Mouse (Mus musculus) G1E (cell line): ENCODE data around the gene Pop5. TPM values are rescaled to one million over a fixed set of nuclear protein-coding genes. Genes with fewer than 3 reads are reported as not detected.

Experiments
- ATAC-seq: 2 replicates; pipeline ENCODE4 v1.8.0; 2016; ENCODE audit warnings: mild to moderate bottlenecking; ENCODE audit not compliant: insufficient number of reproducible peaks, poor library complexity, low FRiP score, severe bottlenecking; ENCODE audit errors: extremely low read depth
- DNase-seq: peaks from one replicate; pipeline ENCODE4 v3.0.0; 2012; ENCODE audit warnings: low spot score
- H3K27me3 ChIP-seq: 2 replicates; pipeline ENCODE4 v1.6.1; 2012; ENCODE audit warnings: mild to moderate bottlenecking, low read length, inconsistent platforms; ENCODE audit not compliant: insufficient read depth
- H3K36me3 ChIP-seq: replicated peaks from 2 replicates; pipeline ENCODE3; 2012; ENCODE audit warnings: mild to moderate bottlenecking, inconsistent platforms
- H3K4me1 ChIP-seq: 2 replicates; pipeline ENCODE4 v1.6.1; 2012; ENCODE audit warnings: low read depth, low read length, inconsistent platforms, mixed read lengths; ENCODE audit not compliant: insufficient read depth
- H3K4me3 ChIP-seq: 2 replicates; pipeline ENCODE4 v1.5.1; 2012; ENCODE audit warnings: low read depth, mild to moderate bottlenecking, inconsistent platforms, low read length, moderate library complexity, mixed read lengths
- H3K9me3 ChIP-seq: replicated peaks from 2 replicates; pipeline ENCODE4 v1.6.1; 2012; ENCODE audit warnings: inconsistent platforms
- CTCF ChIP-seq: IDR thresholded peaks from 2 replicates; pipeline ENCODE4 v1.5.1; 2012; ENCODE audit warnings: low read depth, low read length, inconsistent platforms, mixed read lengths
- GATA1 ChIP-seq: IDR thresholded peaks from 2 replicates; pipeline ENCODE4 v1.6.1; 2012; ENCODE audit warnings: borderline replicate concordance, low read length, inconsistent platforms, mixed read lengths
- GATA2 ChIP-seq: IDR thresholded peaks from 2 replicates; pipeline ENCODE4 v1.6.1; 2012; ENCODE audit warnings: low read depth, low read length, inconsistent platforms, borderline replicate concordance
- POLR2AphosphoS5 ChIP-seq: IDR thresholded peaks from 2 replicates; pipeline ENCODE4 v1.6.1; 2012; ENCODE audit warnings: low read depth, low read length, inconsistent platforms; ENCODE audit not compliant: insufficient replicate concordance
- TAL1 ChIP-seq: conservative IDR thresholded peaks from 2 replicates; pipeline ENCODE4 v1.6.1; 2012; ENCODE audit warnings: low read depth, low read length, inconsistent platforms, mixed read lengths
- polyA plus RNA-seq: library from polyadenylated mRNA; stranded (reverse); fragments of >175 nt; gene quantifications from 2 replicates; pipeline ENCODE4 v1.2.3, GENCODE M21; 2012
- total RNA-seq, 2 experiments: library from RNA; stranded (forward) in 1 of 2; stranded (reverse) in 1 of 2; fragments of 200-1000 nt in 1 of 2; fragments of >200 nt in 1 of 2; fragmentation: Nextera tagmentation in 1 of 2; gene quantifications; 2 replicates each; pipeline ENCODE4 v1.2.3; 2014 to 2017

Pop5 gene
- total and polyA plus RNA-seq, 3 experiments: 18.6 to 61.2 (median 24.2) TPM

DNA sequence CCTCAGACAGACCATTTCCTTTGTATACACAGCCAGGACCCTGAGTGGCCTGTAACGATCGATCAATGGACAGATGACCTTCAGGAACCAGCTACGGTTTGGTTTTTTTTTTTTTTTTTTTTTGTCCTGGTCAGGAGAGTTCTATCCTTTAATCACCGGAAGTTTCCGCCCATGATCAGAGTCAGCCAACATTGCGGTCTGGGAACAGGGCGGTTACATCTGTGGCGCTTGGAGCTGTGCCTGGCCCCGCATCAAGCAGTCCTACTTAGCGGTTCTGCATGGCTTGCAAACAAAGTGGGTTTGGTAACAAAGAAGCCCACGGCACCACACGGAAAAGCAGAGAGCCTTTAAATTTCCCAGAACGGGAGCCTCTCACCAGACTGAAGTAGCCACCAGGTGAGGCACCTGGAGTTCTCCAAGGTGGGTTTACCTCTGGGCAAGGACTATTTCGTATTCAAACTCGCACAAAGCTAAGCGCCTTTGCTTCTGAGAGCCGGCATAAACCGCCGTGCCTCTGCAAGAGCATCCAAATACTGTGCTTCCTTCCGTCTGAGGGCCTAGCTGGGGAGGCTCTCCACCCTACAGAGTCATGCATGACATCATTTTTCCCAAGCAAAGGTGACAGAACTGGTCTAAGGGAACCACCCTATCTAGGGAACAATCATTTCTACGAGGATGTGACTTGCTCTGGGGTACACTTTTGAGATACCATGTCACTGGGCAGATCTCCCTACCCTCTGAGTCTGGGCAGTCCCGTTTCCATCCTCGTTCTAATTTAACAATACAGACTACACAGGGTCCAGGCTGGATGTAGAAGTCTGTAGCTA, 31.7 kb upstream of the Pop5 start:
- TF ChIP-seq GATA1: no peak
- TF ChIP-seq CTCF: no peak
- no peak for TF ChIP-seq POLR2AphosphoS5
- TF ChIP-seq GATA2: no peak
- TF ChIP-seq TAL1: no peak
- no peak for ATAC-seq
- H3K4me3 ChIP-seq: no peak overlapping the region
- no peak for DNase-seq
- no peaks in the 10 kb centered on the region for H3K4me1 ChIP-seq
- peaks cover 18% of the 10 kb centered on the region for H3K27me3 ChIP-seq
- H3K9me3 ChIP-seq: no peaks in the 10 kb centered on the region
- H3K36me3 ChIP-seq: no peaks in the 10 kb centered on the region

DNA sequence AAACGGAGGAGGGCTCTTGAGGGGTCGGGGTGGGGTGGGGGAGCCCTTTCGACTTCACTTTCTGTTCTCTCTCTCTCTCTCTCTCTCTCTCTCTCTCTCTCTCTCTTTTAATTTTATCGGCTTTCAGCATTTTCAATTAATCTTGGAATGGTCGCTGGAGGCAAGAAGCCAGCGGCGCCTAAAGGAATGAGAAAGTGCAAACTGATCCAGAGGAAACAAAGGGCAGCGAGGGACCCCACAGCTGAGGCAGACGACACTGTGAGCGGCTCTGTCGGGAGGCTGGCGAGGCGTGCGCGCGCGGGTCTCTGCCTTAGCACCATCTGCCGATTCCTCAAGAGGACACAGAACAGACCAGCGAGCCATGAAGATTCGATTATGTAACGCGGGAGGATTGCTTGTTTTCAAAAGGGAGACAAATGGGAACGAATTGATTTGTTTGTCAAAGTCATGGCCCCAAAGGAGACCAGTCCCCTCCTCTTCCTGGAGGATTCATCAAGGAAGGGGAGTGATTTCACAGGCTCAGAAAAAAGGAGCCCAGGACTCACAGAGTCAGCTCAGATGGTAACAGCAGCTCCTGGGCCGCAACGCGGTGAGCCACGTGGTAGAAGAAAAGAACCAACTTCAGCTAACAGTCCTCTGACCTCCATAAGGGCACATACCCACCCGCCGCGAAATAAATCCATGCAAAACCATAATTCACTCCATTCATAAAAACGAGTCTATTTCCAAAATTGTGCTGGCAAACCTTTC, 30.9 kb upstream of the Pop5 start:
- TF ChIP-seq CTCF (no peak), TAL1 (no peak), POLR2AphosphoS5 (no peak), GATA1 (no peak), GATA2 (no peak)
- DNase-seq: no peak
- Histone ChIP-seq H3K27me3 (peaks cover 18% of the 10 kb centered on the region), H3K9me3 (no peaks in the 10 kb centered on the region), H3K4me1 (no peaks in the 10 kb centered on the region), H3K36me3 (no peaks in the 10 kb centered on the region), H3K4me3 (no peak overlapping the region)
- ATAC-seq: no peak

- Histone ChIP-seq H3K9me3 (no peaks in the 10 kb centered on the region), H3K4me1 (no peaks in the 10 kb centered on the region), H3K36me3 (no peaks in the 10 kb centered on the region), H3K4me3 (no peak overlapping the region), H3K27me3 (peaks cover 14% of the 10 kb centered on the region)
- no peak for TF ChIP-seq TAL1
- no peak for TF ChIP-seq CTCF
- no peak for TF ChIP-seq GATA2
- no peak for TF ChIP-seq GATA1
- TF ChIP-seq POLR2AphosphoS5: no peak
- DNase-seq: no peak
- ATAC-seq: no peak
These were observed 28.4 kb upstream of the Pop5 start for GRCm38 (mm10) chr5:115207244-115207643.

- peaks cover 16% of the 10 kb centered on the region for H3K27me3 ChIP-seq
- DNase-seq (no peak), ATAC-seq (no peak)
- no peak overlapping the region for H3K4me3 ChIP-seq
- no peaks in the 10 kb centered on the region for H3K4me1 ChIP-seq
- H3K9me3 ChIP-seq: no peaks in the 10 kb centered on the region
- no peak for TF ChIP-seq GATA1
- no peak for TF ChIP-seq CTCF
- TF ChIP-seq POLR2AphosphoS5: no peak
- no peak for TF ChIP-seq GATA2
- TF ChIP-seq TAL1: no peak
- no peaks in the 10 kb centered on the region for H3K36me3 ChIP-seq
These were observed 27.7 kb upstream of the Pop5 start for GRCm38 (mm10) chr5:115207892-115208291.

DNA sequence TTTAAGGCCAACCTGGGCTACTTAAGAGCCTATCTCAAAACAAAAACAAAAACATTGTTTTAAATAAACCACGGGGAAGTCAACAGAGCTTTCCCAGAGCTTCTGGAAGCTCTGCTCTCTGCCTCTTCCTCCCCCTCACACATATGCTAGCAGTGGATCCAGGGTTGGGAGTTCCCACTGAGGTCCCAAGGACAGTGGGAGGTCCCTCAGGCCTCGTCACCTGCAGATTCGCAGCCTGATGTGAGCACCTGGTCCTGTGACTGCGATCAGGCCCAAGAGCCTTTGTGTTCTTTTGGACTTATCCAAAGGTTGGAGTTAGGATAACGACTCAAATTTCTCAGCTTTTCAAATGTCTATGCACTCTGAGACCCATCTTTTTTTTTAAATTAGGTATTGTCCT, 27.0 kb upstream of the Pop5 start:
- H3K36me3 ChIP-seq: no peaks in the 10 kb centered on the region
- ATAC-seq (no peak), DNase-seq (no peak)
- H3K4me3 ChIP-seq: no peak overlapping the region
- peaks cover 17% of the 10 kb centered on the region for H3K27me3 ChIP-seq
- H3K4me1 ChIP-seq: no peaks in the 10 kb centered on the region
- no peak for TF ChIP-seq TAL1
- TF ChIP-seq GATA1: no peak
- no peak for TF ChIP-seq CTCF
- no peak for TF ChIP-seq POLR2AphosphoS5
- no peak for TF ChIP-seq GATA2
- no peaks in the 10 kb centered on the region for H3K9me3 ChIP-seq

GRCm38 (mm10) chr5:115210380-115210779, 25.3 kb upstream of the Pop5 start:
- TF ChIP-seq CTCF (peak; percentile 48; the same call in 1 of the 2 replicates), POLR2AphosphoS5 (no peak)
- Histone ChIP-seq H3K27me3 (peaks cover 17% of the 10 kb centered on the region), H3K9me3 (no peaks in the 10 kb centered on the region), H3K36me3 (no peaks in the 10 kb centered on the region), H3K4me3 (no peak overlapping the region), H3K4me1 (no peaks in the 10 kb centered on the region; the same call in 1 of the 2 replicates)
- no peak for ATAC-seq
- DNase-seq: peak; percentile 37
